Mouse (Mus musculus): ENCODE data around the gene Tas1r3. TPM values are rescaled to one million over a fixed set of nuclear protein-coding genes. Genes with fewer than 3 reads are reported as not detected.

Tas1r3 gene
- total RNA-seq, 2 experiments from 2014 or later: 0.23 to 0.30 TPM

GRCm38 (mm10) chr4:155817533-155817932 lies 45.6 kb downstream of the Tas1r3 start:
- TF ChIP-seq CTCF (IDR thresholded peaks at IDR 0.05): no peak
- no peak for DNase-seq (ENCODE audit: extremely low spot score in 1 of 2, low spot score in 2 of 2)

GRCm38 (mm10) chr4:155812665-155813181 lies 50.4 kb downstream of the Tas1r3 start:
- TF ChIP-seq CTCF (IDR thresholded peaks at IDR 0.05): no peak
- H3K4me3 ChIP-seq: peak overlapping the region; percentile 100
- DNase-seq (ENCODE audit: extremely low spot score in 1 of 2, low spot score in 2 of 2): no peak
- intact Hi-C loops (cut with DNase I): no loop called here
- peak overlapping the region; percentile 96 for H3K27ac ChIP-seq

More at GRCm38 (mm10) chr4:155817533-155817932, 45.6 kb downstream of the Tas1r3 start:
- Histone ChIP-seq H3K27ac (no peak overlapping the region), H3K4me3 (no peak overlapping the region)
- intact Hi-C loops (cut with DNase I): no loop called here

GRCm38 (mm10) chr4:155811929-155812664 lies 51.1 kb downstream of the Tas1r3 start, which contains the start of gene Ccnl2:
Ccnl2 (plus strand) TSS chr4:155812489.
- intact Hi-C loops (cut with DNase I): no loop called here

More at GRCm38 (mm10) chr4:155811929-155812664, 51.1 kb downstream of the Tas1r3 start, which contains the start of gene Ccnl2:
- H3K27ac ChIP-seq: peak within 1 kb of the TSS; percentile 96
- peak within 1 kb of the TSS; percentile 100 for H3K4me3 ChIP-seq
- TF ChIP-seq CTCF (IDR thresholded peaks at IDR 0.05): no peak
- DNase-seq (ENCODE audit: extremely low spot score in 1 of 2, low spot score in 2 of 2): peak; percentile 91 to 93

Small RNA genes lying within 50 kb of the gene (microRNA-seq; reads per million reads assigned to microRNA genes)
- 0 reads per million in 2 experiments for gene Gm22991

Other genes starting within 250 kb of the Tas1r3 start
- gene Cdk11b, start 238.5 kb downstream of the Tas1r3 start, total RNA-seq (2021): 10 to 100 TPM; 46.8 to 56.0 TPM
- not detected for gene Gm10563, start 218.0 kb downstream of the Tas1r3 start, total RNA-seq (2021)
- 1 to 10 TPM; 4.1 to 5.4 TPM for gene Mmp23, start 210.0 kb downstream of the Tas1r3 start, total RNA-seq (2021)
- gene Mib2, start 194.2 kb downstream of the Tas1r3 start, total RNA-seq (2021): 100 to 1,000 TPM; 133 to 140 TPM
- gene Fndc10, start 169.0 kb downstream of the Tas1r3 start, total RNA-seq (2021): 10 to 100 TPM; 26.2 to 33.4 TPM
- gene Ssu72, start 158.6 kb downstream of the Tas1r3 start, total RNA-seq (2021): 10 to 100 TPM; 89.2 to 98.0 TPM
- 10 to 100 TPM; 54.0 to 57.0 TPM for gene Tmem240, start 128.6 kb downstream of the Tas1r3 start, total RNA-seq (2021)
- 10 to 100 TPM; 53.0 to 58.8 TPM for gene Atad3a, start 102.3 kb downstream of the Tas1r3 start, total RNA-seq (2021)
- 10 to 100 TPM; 13.6 to 15.9 TPM for gene Vwa1, start 88.7 kb downstream of the Tas1r3 start, total RNA-seq (2021)
- gene Tmem88b, start 77.5 kb downstream of the Tas1r3 start, total RNA-seq (2021): 10 to 100 TPM; 16.4 to 16.8 TPM
- under 1 TPM in 1 of 2 experiments, not detected in 1; 0.29 TPM for gene Ankrd65, start 72.9 kb downstream of the Tas1r3 start, total RNA-seq (2021)
- 10 to 100 TPM; 82.7 to 84.8 TPM for gene Mrpl20, start 60.5 kb downstream of the Tas1r3 start, total RNA-seq (2021)
- gene Ccnl2, start 50.9 kb downstream of the Tas1r3 start, total RNA-seq (2021): 10 to 100 TPM; 74.8 to 83.4 TPM
- 100 to 1,000 TPM in 1 of 2 experiments, 10 to 100 TPM in 1; 98.5 to 101 TPM for gene Aurkaip1, start 32.1 kb downstream of the Tas1r3 start, total RNA-seq (2021)
- gene Mxra8, start 23.7 kb downstream of the Tas1r3 start, total RNA-seq (2021): 1 to 10 TPM; 5.9 to 8.0 TPM
- gene Dvl1, start 16.0 kb downstream of the Tas1r3 start, total RNA-seq (2021): 10 to 100 TPM; 94.0 to 96.3 TPM
- 10 to 100 TPM; 21.7 to 28.9 TPM for gene Cptp, start 6.1 kb upstream of the Tas1r3 start, total RNA-seq (2021)
- gene Ints11, start 6.2 kb upstream of the Tas1r3 start, total RNA-seq (2021): 10 to 100 TPM; 37.3 to 41.1 TPM
- gene Pusl1, start 28.4 kb upstream of the Tas1r3 start, total RNA-seq (2021): 10 to 100 TPM; 55.0 to 61.2 TPM
- 100 to 1,000 TPM; 139 to 152 TPM for gene Acap3, start 28.5 kb upstream of the Tas1r3 start, total RNA-seq (2021)
- 10 to 100 TPM; 70.3 to 80.5 TPM for gene Ube2j2, start 80.5 kb upstream of the Tas1r3 start, total RNA-seq (2021)
- gene C1qtnf12, start 99.0 kb upstream of the Tas1r3 start, total RNA-seq (2021): 10 to 100 TPM; 18.9 to 19.7 TPM
- gene B3galt6, start 129.3 kb upstream of the Tas1r3 start, total RNA-seq (2021): 10 to 100 TPM in 1 of 2 experiments, 1 to 10 TPM in 1; 9.1 to 10.8 TPM
- 100 to 1,000 TPM; 187 to 193 TPM for gene Sdf4, start 129.5 kb upstream of the Tas1r3 start, total RNA-seq (2021)
- 1 to 10 TPM; 1.7 to 2.4 TPM for gene Tnfrsf4, start 150.5 kb upstream of the Tas1r3 start, total RNA-seq (2021)
- not detected for gene Tnfrsf18, start 162.8 kb upstream of the Tas1r3 start, total RNA-seq (2021)
- gene Ttll10, start 196.1 kb upstream of the Tas1r3 start, total RNA-seq (2021): under 1 TPM in 1 of 2 experiments, not detected in 1; 0.79 TPM
- 10 to 100 TPM; 30.7 to 34.7 TPM for gene 9430015G10Rik, start 246.6 kb upstream of the Tas1r3 start, total RNA-seq (2021)

Measured in left cerebral cortex, adult 2 months (tissue).